Mouse (Mus musculus) lung, embryonic 14.5 days (tissue): ENCODE measurements at regions not wholly inside any gene's neighbourhood (a gene's known extent, or its start where the extent isn't known, plus 50 kb on each side); places are given as distances from the start of the nearest gene placed in this dataset.

ENCODE experiments used
- ATAC-seq: fragments of 200-750 bp; cut with Nextera tagmentation; 2 replicates; pipeline ENCODE4 v1.8.0; 2017; ENCODE audit warnings: mild to moderate bottlenecking, moderate TSS enrichment, moderate library complexity; ENCODE audit not compliant: insufficient read depth
- DNase-seq: peaks from one replicate; pipeline ENCODE4 v3.0.0-alpha.2; 2015
- H3K27ac ChIP-seq: fragments of 300-500 bp; sonication (generic); 2 replicates; pipeline ENCODE4 v1.5.1; 2014; ENCODE audit warnings: low read depth, mild to moderate bottlenecking, moderate library complexity
- H3K27me3 ChIP-seq: fragments of 300-500 bp; sonication (generic); 2 replicates; pipeline ENCODE4 v1.6.1; 2014; ENCODE audit warnings: low read length, control low read depth; ENCODE audit not compliant: insufficient read depth
- H3K36me3 ChIP-seq: fragments of 300-500 bp; sonication (generic); 2 replicates; pipeline ENCODE4 v1.6.1; 2014; ENCODE audit warnings: control low read depth; ENCODE audit not compliant: insufficient read depth
- H3K4me1 ChIP-seq: fragments of 300-500 bp; sonication (generic); 2 replicates; pipeline ENCODE4 v1.6.1; 2014; ENCODE audit warnings: antibody characterized with exemption, control low read depth; ENCODE audit not compliant: insufficient read depth
- H3K4me2 ChIP-seq: fragments of 300-500 bp; sonication (generic); 2 replicates; pipeline ENCODE4 v1.6.1; 2014; ENCODE audit warnings: mild to moderate bottlenecking
- H3K4me3 ChIP-seq: fragments of 300-500 bp; sonication (generic); 2 replicates; pipeline ENCODE4 v1.5.1; 2014; ENCODE audit warnings: low read depth, low read length
- H3K9ac ChIP-seq: fragments of 300-500 bp; sonication (generic); 2 replicates; pipeline ENCODE4 v1.6.1; 2014
- H3K9me3 ChIP-seq: fragments of 300-500 bp; sonication (generic); 2 replicates; pipeline ENCODE4 v1.6.1; 2016; ENCODE audit warnings: low read depth, low read length, control low read depth
- CTCF ChIP-seq: IDR thresholded peaks from 2 replicates; pipeline ENCODE4 v1.5.1; 2016; ENCODE audit warnings: antibody characterized with exemption, low read depth
- WGBS: fragments of 180-500 bp; shearing (Covaris S2); extraction: QIAGEN DNeasy Blood & Tissue Kit; methylation state at CpG from one replicate; pipeline ENCODE4 v1.1.7; 2014; 5-methylcytosine and 5-hydroxymethylcytosine counted together

DNA sequence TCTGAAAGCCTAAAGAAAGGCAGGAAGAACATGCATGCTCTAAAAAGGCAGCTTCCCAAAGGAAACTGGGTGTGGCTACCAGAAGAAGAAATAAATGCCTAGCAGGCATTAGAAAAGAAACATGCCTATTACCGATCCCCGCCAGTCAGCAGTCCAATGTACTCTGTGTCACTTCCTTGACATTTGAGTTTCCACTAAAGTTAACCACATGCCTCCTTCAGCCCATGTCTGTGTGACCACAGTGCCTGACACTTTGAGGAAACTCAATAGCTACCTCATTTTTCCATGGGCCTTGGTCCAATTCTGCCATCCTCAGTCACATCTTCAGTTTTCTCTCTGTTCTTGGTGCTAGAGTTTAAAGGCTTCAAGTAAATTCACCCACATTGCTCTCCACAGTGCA, 233.7 kb upstream of the Isx start:
- WGBS = 78% methylated on average over 2 of the region's 2 CpGs
- H3K27ac ChIP-seq = no peak overlapping the region
- TF ChIP-seq CTCF = no peak
- DNase-seq = no peak
- H3K4me1 ChIP-seq = no peaks in the 10 kb centered on the region
- H3K4me2 ChIP-seq = no peak overlapping the region
- no peak overlapping the region for H3K9ac ChIP-seq
- no peaks in the 10 kb centered on the region for H3K9me3 ChIP-seq
- H3K36me3 ChIP-seq = no peaks in the 10 kb centered on the region
- no peak for ATAC-seq
- no peak overlapping the region for H3K4me3 ChIP-seq
- no peaks in the 10 kb centered on the region for H3K27me3 ChIP-seq

DNA sequence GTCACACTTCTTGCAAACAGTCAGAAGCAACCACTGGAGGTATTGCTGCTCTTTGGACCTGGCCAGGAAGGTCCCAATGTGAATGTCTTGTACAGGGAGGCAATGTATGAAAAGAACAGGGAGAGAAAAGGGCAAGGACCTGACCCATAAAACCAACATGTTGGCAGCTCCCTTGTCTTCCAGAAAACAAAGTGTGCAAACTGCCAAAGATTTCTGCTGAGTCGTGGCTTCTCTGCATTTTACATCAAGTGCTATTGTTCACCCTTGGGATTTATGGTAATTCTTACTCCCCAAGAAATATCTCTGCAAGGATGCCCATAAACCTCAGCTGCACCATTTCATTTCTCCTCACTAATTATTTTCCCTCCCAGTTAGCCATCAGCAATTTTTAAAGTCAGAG, 232.3 kb upstream of the Isx start:
- Histone ChIP-seq H3K4me2 (no peak overlapping the region), H3K27ac (no peak overlapping the region), H3K9ac (no peak overlapping the region), H3K36me3 (no peaks in the 10 kb centered on the region), H3K4me1 (no peaks in the 10 kb centered on the region), H3K9me3 (no peaks in the 10 kb centered on the region), H3K27me3 (no peaks in the 10 kb centered on the region), H3K4me3 (no peak overlapping the region)
- ATAC-seq = no peak
- DNase-seq = no peak
- 45% methylated on average over 1 of the region's 1 CpGs for WGBS
- TF ChIP-seq CTCF = no peak

DNA sequence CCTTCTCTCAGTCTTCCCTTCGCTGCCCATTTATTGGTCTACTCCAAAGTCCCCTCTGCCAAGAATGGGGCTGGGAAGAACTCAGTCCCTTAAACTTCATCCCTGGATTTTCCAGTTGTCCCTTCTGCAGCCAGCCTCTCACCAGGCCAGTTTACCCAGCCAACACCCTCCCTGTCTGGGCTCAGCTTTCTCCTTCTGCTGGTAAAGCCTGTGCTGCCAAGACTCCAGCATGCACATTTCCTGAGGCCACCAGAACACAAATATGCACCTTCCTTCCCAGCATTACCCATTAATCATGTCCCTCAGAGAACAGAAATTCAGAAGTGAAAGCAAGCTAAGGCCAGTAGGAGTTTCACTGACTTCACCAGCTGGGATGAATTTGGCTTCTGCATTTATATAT, 213.0 kb upstream of the Isx start:
- no peak for TF ChIP-seq CTCF
- Histone ChIP-seq H3K4me1 (no peaks in the 10 kb centered on the region), H3K27me3 (no peaks in the 10 kb centered on the region), H3K36me3 (no peaks in the 10 kb centered on the region), H3K4me3 (no peak overlapping the region), H3K9me3 (no peaks in the 10 kb centered on the region), H3K4me2 (no peak overlapping the region), H3K27ac (no peak overlapping the region), H3K9ac (no peak overlapping the region)
- WGBS = 71% methylated on average over 1 of the region's 1 CpGs
- no peak for DNase-seq
- ATAC-seq = no peak

DNA sequence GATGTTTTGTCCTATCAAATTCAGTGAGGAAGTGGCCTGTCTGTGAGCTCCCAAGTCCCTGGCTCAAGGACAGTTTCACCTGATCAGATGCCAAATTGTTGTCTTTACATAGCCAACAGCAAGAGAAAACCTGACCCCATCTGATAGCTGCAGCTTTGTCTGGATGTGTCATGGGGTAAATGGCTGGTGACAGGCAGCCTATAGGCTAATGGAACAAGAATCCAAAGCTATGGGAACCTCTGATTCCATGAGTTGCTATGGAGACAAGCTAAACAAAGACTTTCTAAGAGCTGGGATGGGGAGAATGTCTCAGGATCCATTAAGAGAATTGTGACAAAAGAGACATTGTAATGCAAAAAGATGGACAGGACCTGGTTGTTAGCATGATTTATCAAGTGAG, 184.6 kb upstream of the Isx start:
- no peak overlapping the region for H3K4me2 ChIP-seq
- DNase-seq = no peak
- no peaks in the 10 kb centered on the region for H3K4me1 ChIP-seq
- H3K4me3 ChIP-seq = no peak overlapping the region
- no peaks in the 10 kb centered on the region for H3K27me3 ChIP-seq
- no peak for TF ChIP-seq CTCF
- no peak overlapping the region for H3K9ac ChIP-seq
- no peak overlapping the region for H3K27ac ChIP-seq
- no peak for ATAC-seq
- H3K36me3 ChIP-seq = no peaks in the 10 kb centered on the region
- H3K9me3 ChIP-seq = no peaks in the 10 kb centered on the region

DNA sequence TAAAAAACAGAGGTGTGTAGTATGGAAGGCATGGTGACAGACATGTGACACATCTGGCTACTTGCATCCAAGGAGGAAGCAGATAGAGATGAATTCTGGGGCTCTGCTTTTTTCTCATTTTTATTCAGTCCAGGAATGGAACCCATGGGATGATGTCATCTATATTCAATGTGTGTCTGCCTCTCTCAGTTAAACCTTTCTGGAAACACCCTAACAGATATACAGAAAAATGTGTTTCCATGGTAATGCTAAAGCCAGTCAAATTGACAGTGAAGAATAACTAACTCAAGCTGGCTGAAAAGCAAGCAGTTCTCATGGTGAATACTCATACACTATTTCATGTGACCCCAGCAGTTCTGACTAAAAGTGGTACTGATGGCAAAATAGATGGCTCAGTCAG, 177.0 kb upstream of the Isx start:
- H3K27me3 ChIP-seq = no peaks in the 10 kb centered on the region
- no peaks in the 10 kb centered on the region for H3K4me1 ChIP-seq
- H3K9ac ChIP-seq = no peak overlapping the region
- no peaks in the 10 kb centered on the region for H3K36me3 ChIP-seq
- no peak overlapping the region for H3K4me3 ChIP-seq
- DNase-seq (no peak), ATAC-seq (no peak)
- no peak overlapping the region for H3K27ac ChIP-seq
- H3K9me3 ChIP-seq = no peaks in the 10 kb centered on the region
- H3K4me2 ChIP-seq = no peak overlapping the region
- no peak for TF ChIP-seq CTCF

DNA sequence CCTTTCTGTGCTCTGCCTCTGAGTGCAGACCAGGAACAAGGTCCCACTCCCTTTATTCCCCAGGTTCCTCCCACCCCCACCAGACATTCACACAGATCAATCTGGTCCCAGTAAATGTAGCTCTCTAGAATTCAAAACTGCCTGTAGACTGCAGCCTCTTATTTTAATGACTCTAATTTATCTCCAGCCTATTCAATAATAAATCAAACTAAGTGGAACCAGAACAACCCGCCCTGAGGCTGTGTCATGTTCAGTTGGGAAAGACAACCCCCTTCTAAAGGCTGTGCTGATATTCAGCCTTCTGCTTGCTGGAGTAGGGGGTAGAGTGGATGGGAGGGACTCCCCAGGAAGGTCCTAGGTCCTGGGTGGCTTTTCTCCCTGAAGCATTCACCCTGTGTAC, 175.7 kb upstream of the Isx start:
- no peak overlapping the region for H3K4me3 ChIP-seq
- WGBS = 62% methylated on average over 1 of the region's 1 CpGs
- no peak overlapping the region for H3K27ac ChIP-seq
- no peaks in the 10 kb centered on the region for H3K9me3 ChIP-seq
- H3K4me2 ChIP-seq = no peak overlapping the region
- H3K36me3 ChIP-seq = no peaks in the 10 kb centered on the region
- H3K9ac ChIP-seq = no peak overlapping the region
- ATAC-seq (no peak), DNase-seq (no peak)
- H3K4me1 ChIP-seq = no peaks in the 10 kb centered on the region
- no peaks in the 10 kb centered on the region for H3K27me3 ChIP-seq
- no peak for TF ChIP-seq CTCF

DNA sequence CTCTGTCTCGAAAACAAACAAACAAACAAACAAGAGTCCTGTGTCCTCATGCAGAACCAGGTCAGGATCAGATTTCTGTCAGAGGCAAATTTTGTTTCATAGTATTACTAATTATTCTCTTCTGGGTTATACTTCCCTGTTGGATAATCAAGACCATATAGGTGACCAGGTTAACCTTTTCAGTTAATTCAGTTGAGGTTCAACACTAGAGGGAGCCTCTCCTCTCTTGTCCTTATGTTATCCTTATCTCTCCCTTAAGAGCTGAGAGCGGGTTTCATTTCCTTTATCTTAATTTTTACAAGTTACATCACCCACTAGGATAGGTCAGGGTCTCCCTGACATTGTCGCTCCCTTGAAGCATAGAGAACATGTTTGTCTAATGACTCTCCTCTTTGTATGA, 160.4 kb upstream of the Isx start:
- TF ChIP-seq CTCF = no peak
- DNase-seq = no peak
- Histone ChIP-seq H3K9me3 (no peaks in the 10 kb centered on the region), H3K36me3 (no peaks in the 10 kb centered on the region), H3K27me3 (no peaks in the 10 kb centered on the region), H3K4me1 (no peaks in the 10 kb centered on the region), H3K27ac (no peak overlapping the region), H3K4me2 (no peak overlapping the region), H3K9ac (no peak overlapping the region), H3K4me3 (no peak overlapping the region)
- ATAC-seq = no peak
- WGBS = 62% methylated on average over 3 of the region's 3 CpGs

DNA sequence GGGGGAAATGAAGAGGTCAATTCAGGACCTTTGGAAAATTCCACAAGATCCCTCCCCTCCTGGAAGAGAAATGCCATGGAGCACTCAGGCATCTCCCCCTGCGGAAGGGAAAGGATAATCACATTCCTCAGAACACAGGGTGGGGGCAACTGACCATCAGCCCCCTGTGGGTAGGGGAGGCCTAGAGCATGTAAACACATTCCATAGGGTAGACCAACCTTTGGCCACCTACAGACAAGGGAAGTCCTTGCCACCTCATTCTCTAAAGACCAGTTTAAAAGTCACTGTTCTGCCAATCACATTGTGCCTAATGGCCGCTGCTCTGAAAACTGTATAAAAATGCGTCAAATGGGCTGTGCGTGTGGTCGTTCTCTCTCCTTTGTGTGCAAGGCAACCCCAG, 156.9 kb upstream of the Isx start:
- TF ChIP-seq CTCF = no peak
- Histone ChIP-seq H3K9ac (no peak overlapping the region), H3K4me1 (no peaks in the 10 kb centered on the region), H3K4me3 (no peak overlapping the region), H3K27me3 (no peaks in the 10 kb centered on the region), H3K36me3 (no peaks in the 10 kb centered on the region), H3K9me3 (no peaks in the 10 kb centered on the region), H3K4me2 (no peak overlapping the region), H3K27ac (no peak overlapping the region)
- ATAC-seq (no peak), DNase-seq (no peak)
- WGBS = 74% methylated on average over 5 of the region's 5 CpGs
